Mouse (Mus musculus) megakaryocyte, adult 5-6 weeks (primary cell): ENCODE results near the gene Tbce. TPM values are rescaled to one million over a fixed set of nuclear protein-coding genes. Genes with fewer than 3 reads are reported as not detected.
"Not testable (repeated sequence)": the region's sequence is repeated elsewhere in the genome, so short reads cannot be mapped to it uniquely, and the experiment has no call there.

Experiments used
- ATAC-seq: 2 replicates; pipeline ENCODE4 v1.8.0; 2016; ENCODE audit warnings: mild to moderate bottlenecking, inconsistent platforms; ENCODE audit not compliant: poor library complexity, severe bottlenecking
- total RNA-seq, 2 experiments: library from RNA; stranded (forward) in 1 of 2; stranded (reverse) in 1 of 2; fragments of 153-499, 151-499 nt in 1 of 2; fragments of 221-1000, 200-1000 nt in 1 of 2; gene quantifications; 2 replicates each; pipeline versions ENCODE4 v1.2.3 to v1.2.4; 2015 to 2017

The Tbce gene
- total RNA-seq, 2 experiments from 2014 or later = 49.6 to 62.8 TPM

DNA sequence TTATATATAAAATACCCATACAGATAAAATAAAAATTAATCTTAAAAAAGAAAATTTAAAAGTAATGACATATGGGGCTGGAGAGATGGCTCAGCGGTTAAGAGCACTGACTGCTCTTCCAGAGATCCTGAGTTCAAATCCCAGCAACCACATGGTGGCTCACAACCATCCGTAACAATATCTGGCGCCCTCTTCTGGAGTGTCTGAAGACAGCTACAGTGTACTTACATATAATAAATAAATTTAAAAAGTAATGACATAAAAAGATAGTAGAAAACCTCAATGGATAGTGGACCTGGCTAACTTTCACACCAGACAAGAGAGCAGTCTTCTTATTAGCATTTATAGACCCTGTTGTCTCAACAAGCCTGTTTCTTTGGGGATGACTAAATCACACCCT lies 4.1 kb downstream of the Tbce start:
- ATAC-seq = not testable (repeated sequence)

DNA sequence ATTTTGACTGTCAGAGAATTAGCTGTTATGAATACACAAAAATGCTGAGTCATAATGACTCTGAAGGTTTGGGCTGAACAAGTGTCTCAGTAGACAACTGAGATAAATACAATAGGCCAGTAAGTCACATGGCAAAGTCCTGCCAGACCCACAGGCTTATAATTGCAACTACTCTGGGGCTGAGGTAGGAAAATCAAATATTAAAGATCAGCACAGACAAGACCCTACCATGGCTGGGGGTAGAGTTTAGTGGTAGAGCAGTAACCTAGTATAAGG lies 5.4 kb downstream of the Tbce start:
- peak; percentile 49 for ATAC-seq

GRCm38 (mm10) chr13:14033309-14034072 lies 5.9 kb downstream of the Tbce start:
- no peak for ATAC-seq

GRCm38 (mm10) chr13:14026154-14026820 lies 13.2 kb downstream of the Tbce start:
- ATAC-seq = no peak

- ATAC-seq = no peak
Measured at GRCm38 (mm10) chr13:14025554-14025953, 13.9 kb downstream of the Tbce start.

GRCm38 (mm10) chr13:14021417-14021816 lies 18.0 kb downstream of the Tbce start:
- not testable (repeated sequence) for ATAC-seq

GRCm38 (mm10) chr13:14018852-14019251 lies 20.6 kb downstream of the Tbce start:
- no peak for ATAC-seq

DNA sequence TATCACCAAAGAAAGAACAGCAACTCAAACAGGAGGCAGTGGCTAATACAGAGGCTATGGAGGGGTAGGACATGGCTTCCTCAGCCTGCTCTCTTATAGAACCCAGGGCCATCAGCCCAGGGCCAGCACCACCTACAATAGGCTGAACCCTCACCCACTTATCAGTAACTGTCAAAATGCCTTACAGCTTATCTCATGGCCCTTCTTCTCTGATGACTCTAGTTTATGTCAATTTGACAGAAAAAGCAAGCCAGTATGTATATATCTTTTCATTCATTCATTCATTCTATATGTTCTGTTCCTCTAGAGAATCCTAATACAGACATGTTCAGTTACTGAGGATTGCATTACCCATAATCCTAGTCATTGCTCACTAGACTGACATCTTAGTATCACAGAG lies 21.2 kb downstream of the Tbce start:
- no peak for ATAC-seq

DNA sequence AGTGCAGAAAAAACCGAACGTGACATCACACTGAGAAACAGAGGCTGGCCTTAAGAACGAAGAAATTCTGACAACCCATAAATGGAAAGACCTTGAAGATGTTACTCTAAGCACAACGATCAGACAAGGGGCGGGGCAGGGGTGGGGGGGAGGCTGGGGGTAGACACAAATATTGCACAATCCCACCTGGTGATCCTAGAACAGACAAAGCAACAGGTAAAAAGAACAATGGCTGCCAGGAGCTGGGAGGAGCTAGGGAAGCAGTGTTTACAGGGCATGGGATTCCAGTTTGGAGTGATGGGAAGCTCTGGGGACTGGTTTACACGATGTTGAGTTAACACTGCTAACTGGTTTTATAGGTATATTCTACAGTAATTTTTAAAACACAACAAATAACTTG lies 23.8 kb downstream of the Tbce start:
- no peak for ATAC-seq

DNA sequence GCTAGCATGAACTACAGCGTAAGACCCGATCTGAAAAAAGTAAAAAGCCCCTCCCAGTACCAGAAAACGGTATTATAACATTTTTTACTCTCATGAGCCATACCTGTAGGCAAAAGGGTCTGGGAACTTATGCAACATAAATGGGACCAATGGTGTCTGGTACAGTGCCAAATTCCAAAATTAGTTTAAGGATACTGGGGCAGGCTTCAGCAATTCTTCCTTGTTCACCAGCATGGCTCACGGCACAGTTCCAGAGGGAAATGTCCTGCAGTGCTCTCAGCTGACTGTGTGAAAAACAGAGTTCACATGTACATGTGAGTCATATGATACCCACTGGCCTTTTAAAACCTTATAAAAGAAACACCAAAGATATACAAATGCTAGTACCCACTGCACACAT lies 24.9 kb downstream of the Tbce start:
- no peak for ATAC-seq

- ATAC-seq = no peak
Measured at GRCm38 (mm10) chr13:14014001-14014400, 25.4 kb downstream of the Tbce start.

DNA sequence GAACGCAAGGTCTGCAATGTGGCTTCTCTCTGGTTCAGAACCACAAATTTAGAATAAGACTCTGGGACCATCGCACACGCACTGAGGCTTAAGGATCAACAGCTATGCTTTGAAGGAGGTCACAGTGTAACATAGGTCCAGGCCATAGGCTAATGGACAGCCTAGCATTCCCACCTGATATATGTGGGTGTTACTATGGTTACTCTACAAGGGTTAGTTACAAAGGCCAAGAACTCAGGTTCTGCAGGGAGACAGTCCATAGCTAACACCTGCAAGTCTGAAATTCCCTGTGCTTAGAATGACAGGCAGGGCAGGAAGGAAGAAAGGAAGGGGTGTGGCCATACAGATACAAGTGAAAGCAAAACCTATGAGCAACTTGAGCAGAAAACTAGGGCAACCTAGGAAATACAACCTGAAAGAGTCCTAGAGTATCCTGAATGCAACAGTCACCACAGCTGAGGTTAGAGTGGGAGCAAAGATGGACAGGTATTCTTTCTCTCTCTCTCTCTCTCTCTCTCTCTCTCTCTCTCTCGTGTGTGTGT lies 27.9 kb downstream of the Tbce start:
- ATAC-seq = peak; percentile 21; the same call in 1 of the 2 replicates

- no peak for ATAC-seq
Measured at GRCm38 (mm10) chr13:14006056-14006455, 33.4 kb downstream of the Tbce start.

DNA sequence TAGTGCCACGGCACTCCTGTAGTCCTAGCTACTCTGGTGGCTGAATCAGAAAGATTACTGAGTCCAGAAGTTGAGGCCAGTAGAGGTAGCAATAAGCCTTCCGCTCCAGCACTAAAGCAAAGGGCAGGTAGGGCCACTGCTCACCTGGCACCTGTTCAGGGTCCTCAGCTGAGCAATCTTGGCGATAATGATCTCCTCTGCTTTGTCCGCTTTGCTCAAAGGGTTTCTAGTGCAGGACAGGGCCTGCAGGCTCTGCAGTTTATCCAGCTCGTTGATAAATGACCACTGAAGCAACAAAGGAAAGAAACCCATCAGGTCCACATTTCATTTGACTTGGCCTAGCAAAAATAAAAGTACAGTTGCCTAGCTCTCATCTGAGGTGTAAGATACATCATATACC lies 34.4 kb downstream of the Tbce start:
- no peak for ATAC-seq

GRCm38 (mm10) chr13:14004086-14004485 lies 35.4 kb downstream of the Tbce start:
- 0 out of 2 replicates have a peak, but pooled peaks have one; percentile 35 for ATAC-seq

DNA sequence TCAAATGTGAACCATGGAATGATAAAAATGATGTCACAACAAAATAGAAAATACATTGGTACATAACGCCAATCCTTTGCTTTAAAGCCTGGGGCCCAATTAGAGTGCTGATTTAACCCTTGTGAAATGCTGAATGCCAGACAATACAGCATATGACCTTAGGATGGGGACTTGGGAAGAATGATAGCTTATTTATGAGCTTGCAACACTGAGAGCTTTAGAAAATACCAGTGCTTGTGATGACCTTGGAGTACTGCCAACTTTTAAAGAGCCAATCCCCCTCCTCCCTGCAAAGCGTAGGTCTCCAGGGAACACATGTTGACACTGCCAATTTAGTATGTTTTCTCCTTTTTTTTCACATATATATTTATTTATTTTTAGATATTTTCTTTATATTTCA lies 36.7 kb downstream of the Tbce start:
- no peak for ATAC-seq

DNA sequence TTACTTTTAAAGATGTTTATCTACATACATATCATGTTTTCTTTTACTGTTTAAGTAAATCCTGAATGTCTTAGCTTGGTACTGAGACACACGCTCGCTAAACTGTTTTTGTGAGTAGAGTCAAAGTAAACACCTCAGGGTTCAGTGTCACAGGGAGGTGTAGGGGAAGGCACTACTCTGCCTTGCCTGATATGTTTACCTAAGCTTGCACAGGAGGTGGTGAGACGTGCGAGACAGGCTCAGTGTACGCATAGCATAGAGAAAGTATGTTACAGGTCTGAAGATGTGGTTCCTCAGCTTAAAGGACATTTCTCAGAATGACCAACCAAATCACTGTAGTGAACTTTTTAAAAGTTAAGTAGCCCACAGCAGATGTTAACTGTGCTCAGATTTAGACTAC lies 42.0 kb downstream of the Tbce start:
- no peak for ATAC-seq

DNA sequence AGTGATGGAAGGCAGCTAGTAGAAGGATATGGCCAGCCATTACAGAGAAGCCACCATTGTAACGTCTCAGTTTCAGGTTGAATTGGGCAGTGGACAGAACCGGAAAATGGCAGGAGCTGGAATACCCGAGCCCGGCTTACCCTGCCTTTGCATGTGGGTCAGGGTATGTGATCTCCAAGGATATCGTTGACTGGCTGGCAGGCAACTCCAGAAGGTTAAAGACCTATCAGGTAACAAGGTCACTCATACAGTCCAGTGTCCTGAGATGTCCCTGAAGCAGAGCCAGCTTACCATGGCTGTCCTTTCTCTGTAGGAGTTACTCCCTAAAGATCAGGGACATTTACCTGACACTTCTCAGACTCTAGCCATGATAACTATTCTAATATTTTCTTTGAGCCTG lies 44.4 kb downstream of the Tbce start:
- no peak for ATAC-seq

DNA sequence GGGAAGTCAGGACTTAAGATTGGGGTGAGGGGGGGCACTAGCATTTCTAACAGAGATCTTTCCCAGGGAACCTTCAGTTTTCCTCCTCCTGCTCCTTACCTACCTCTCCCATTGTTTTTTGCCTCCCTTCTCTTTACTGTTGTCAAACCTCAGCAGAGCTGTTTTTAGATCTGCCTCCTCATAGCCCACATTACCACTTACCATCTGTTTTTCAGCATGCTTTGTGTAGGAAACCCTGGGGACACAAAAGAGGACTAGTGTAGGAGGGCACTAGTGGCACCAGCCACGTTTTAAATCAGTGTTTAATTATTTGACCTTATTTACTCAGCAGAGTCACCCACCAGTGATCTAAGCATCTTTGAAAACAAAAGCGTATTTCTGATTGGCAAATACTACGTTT lies 46.4 kb downstream of the Tbce start:
- no peak for ATAC-seq

DNA sequence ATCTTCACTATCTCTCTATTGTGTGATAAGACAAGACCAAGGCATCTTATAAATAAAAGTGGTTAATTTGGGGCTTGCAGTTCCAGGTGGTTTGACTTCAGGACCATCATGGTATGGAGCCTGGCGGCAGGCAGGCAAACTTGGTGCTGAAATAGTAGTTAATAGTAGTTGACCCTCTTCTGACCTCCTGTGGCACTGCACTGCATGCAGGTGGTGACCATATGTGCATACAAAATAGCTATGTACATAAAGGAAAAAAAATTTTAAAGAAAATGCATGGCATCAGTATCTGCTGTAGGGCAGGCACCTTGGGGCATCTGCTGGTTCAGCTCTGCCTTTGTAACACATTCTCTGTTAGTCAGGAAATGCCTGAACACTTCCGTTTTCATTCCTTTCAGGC lies 49.0 kb downstream of the Tbce start:
- ATAC-seq = no peak

- no peak for ATAC-seq
Measured at GRCm38 (mm10) chr13:13989135-13989534, 50.3 kb downstream of the Tbce start.

DNA sequence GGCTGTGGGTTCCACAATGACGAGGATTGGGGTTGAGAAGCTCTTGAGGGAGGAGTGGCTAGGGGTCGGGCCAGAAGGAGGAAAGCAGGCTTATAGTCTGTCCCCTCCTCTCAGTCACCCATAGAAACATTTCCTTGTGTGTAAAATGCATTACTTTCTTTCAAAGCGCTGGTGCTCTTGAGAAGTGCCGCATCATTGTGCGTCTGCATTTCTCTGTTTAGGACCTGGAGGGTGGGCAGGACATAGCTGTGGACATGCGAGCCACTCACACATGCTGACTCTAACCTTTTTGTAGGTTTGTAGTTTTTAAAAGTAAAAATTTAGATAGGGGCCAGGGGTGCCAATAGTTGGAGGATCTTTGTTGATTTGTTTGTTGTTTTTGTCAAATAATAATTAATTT lies 55.9 kb downstream of the Tbce start:
- ATAC-seq = no peak
